Mouse (Mus musculus) layer of hippocampus, postnatal 36 days (tissue): Measurements from ENCODE around the gene Slc40a1. TPM values are rescaled to one million over a fixed set of nuclear protein-coding genes. Genes with fewer than 3 reads are reported as not detected.

Source experiments
- DNase-seq, 2 experiments: peaks; one replicate each; pipeline ENCODE4 v3.0.0; 2022
- total RNA-seq, 2 experiments: library from RNA; stranded (reverse); gene quantifications; 2 replicates each; pipeline ENCODE4 v1.2.3; 2021

Slc40a1 gene
- total RNA-seq, 2 experiments from 2014 or later: 6.9 to 9.4 TPM

- DNase-seq: no peak
Measured at GRCm38 (mm10) chr1:45882076-45882475, 44.2 kb downstream of the Slc40a1 start.

GRCm38 (mm10) chr1:45881228-45881832 is 45.0 kb downstream of the Slc40a1 start:
- DNase-seq: no peak

- no peak for DNase-seq
Measured at GRCm38 (mm10) chr1:45877463-45877862, 48.9 kb downstream of the Slc40a1 start.

- no peak for DNase-seq
Measured at GRCm38 (mm10) chr1:45876450-45877198, 49.7 kb downstream of the Slc40a1 start.

GRCm38 (mm10) chr1:45875640-45876039 is 50.7 kb downstream of the Slc40a1 start:
- no peak for DNase-seq

GRCm38 (mm10) chr1:45873250-45873649 is 53.1 kb downstream of the Slc40a1 start:
- DNase-seq: no peak

GRCm38 (mm10) chr1:45868479-45869137 is 57.7 kb downstream of the Slc40a1 start:
- no peak for DNase-seq

- no peak for DNase-seq
Measured at GRCm38 (mm10) chr1:45868050-45868449, 58.3 kb downstream of the Slc40a1 start.

- DNase-seq: no peak
Measured at GRCm38 (mm10) chr1:45866288-45867018, 59.9 kb downstream of the Slc40a1 start.

- DNase-seq: no peak
Measured at GRCm38 (mm10) chr1:45865727-45866126, 60.6 kb downstream of the Slc40a1 start.

GRCm38 (mm10) chr1:45865316-45865715 is 61.0 kb downstream of the Slc40a1 start:
- no peak for DNase-seq

GRCm38 (mm10) chr1:45864564-45865014 is 61.7 kb downstream of the Slc40a1 start:
- no peak for DNase-seq

GRCm38 (mm10) chr1:45863641-45864040 is 62.7 kb downstream of the Slc40a1 start:
- DNase-seq: no peak

GRCm38 (mm10) chr1:45861162-45861561 is 65.2 kb downstream of the Slc40a1 start:
- no peak for DNase-seq

GRCm38 (mm10) chr1:45860349-45860748 is 66.0 kb downstream of the Slc40a1 start:
- no peak for DNase-seq

Other genes with a start within 250 kb of the Slc40a1 start
- 10 to 100 TPM; 37.9 to 44.2 TPM for gene Wdr75, start 131.4 kb downstream of the Slc40a1 start, total RNA-seq
- not detected for gene Gm5269, start 36.2 kb downstream of the Slc40a1 start, total RNA-seq
- gene Dnah7b, start 139.8 kb upstream of the Slc40a1 start, total RNA-seq: 1 to 10 TPM; 1.6 to 1.9 TPM